Mouse (Mus musculus) hindbrain, postnatal 0 days (tissue): ENCODE data around the gene Gm17617. TPM values are rescaled to one million over a fixed set of nuclear protein-coding genes. Genes with fewer than 3 reads are reported as not detected.

Source experiments
- ATAC-seq: fragments of 200-750 bp; cut with Nextera tagmentation; 2 replicates; pipeline ENCODE4 v1.8.0; 2017; ENCODE audit warnings: mild to moderate bottlenecking, moderate TSS enrichment, moderate library complexity
- DNase-seq: peaks from one replicate; pipeline ENCODE4 v3.0.0-alpha.2; 2015; ENCODE audit warnings: low spot score
- H3K27ac ChIP-seq: fragments of 300-500 bp; sonication (generic); 2 replicates; pipeline ENCODE4 v1.5.1; 2014; ENCODE audit warnings: mild to moderate bottlenecking
- H3K27me3 ChIP-seq: fragments of 300-500 bp; sonication (generic); 2 replicates; pipeline ENCODE4 v1.6.1; 2014; ENCODE audit warnings: low read length, mixed read lengths; ENCODE audit not compliant: insufficient read depth
- H3K36me3 ChIP-seq: fragments of 300-500 bp; sonication (generic); 2 replicates; pipeline ENCODE4 v1.6.1; 2014; ENCODE audit warnings: low read length, mixed read lengths; ENCODE audit not compliant: insufficient read depth
- H3K4me1 ChIP-seq: fragments of 300-500 bp; sonication (generic); 2 replicates; pipeline ENCODE4 v1.6.1; 2014; ENCODE audit warnings: antibody characterized with exemption, low read length, mixed read lengths; ENCODE audit not compliant: insufficient read depth
- H3K4me2 ChIP-seq: fragments of 300-500 bp; sonication (generic); 2 replicates; pipeline ENCODE4 v1.6.1; 2014; ENCODE audit warnings: low read depth, mild to moderate bottlenecking, low read length, moderate library complexity, mixed read lengths
- H3K4me3 ChIP-seq: fragments of 300-500 bp; sonication (generic); 2 replicates; pipeline ENCODE4 v1.5.1; 2014; ENCODE audit warnings: low read length
- H3K9ac ChIP-seq: fragments of 300-500 bp; sonication (generic); replicated peaks from 2 replicates; pipeline ENCODE4 v1.6.1; 2014; ENCODE audit warnings: mild to moderate bottlenecking, low read length, moderate library complexity, mixed read lengths
- H3K9me3 ChIP-seq: fragments of 300-500 bp; sonication (generic); 2 replicates; pipeline ENCODE4 v1.6.1; 2016; ENCODE audit warnings: low read length, mixed read lengths
- CTCF ChIP-seq: IDR thresholded peaks from 2 replicates; pipeline ENCODE4 v1.5.1; 2016; ENCODE audit warnings: antibody characterized with exemption, control low read depth, low read depth
- WGBS: fragments of 180-500 bp; shearing (Covaris S2); extraction: QIAGEN DNeasy Blood & Tissue Kit; methylation state at CpG from one replicate; pipeline ENCODE4 v1.1.7; 2014; 5-methylcytosine and 5-hydroxymethylcytosine counted together
- polyA plus RNA-seq: library from polyadenylated mRNA; unstranded; fragments of >200 nt; fragmentation: Nextera tagmentation; extraction: Ambion mirVana; gene quantifications from 2 replicates; pipeline ENCODE4 v1.2.1, GENCODE M21; 2015
- total RNA-seq: library from RNA; depleted of rRNA; stranded (reverse); fragments of >200 nt; gene quantifications from 2 replicates; pipeline ENCODE4 v1.2.3, GENCODE M21; 2014

Gm17617 gene
- total and polyA plus RNA-seq, 2 experiments from 2014 or later: not detected

- TF ChIP-seq CTCF: no peak
- Histone ChIP-seq H3K36me3 (no peaks in the 10 kb centered on the region), H3K27ac (no peak overlapping the region), H3K9me3 (no peaks in the 10 kb centered on the region), H3K4me3 (no peak overlapping the region), H3K27me3 (no peaks in the 10 kb centered on the region), H3K4me1 (0 out of 2 replicates have a peak, but pooled peaks cover 6% of the 10 kb centered on the region), H3K4me2 (no peak overlapping the region), H3K9ac (no peak overlapping the region)
- ATAC-seq (no peak), DNase-seq (no peak)
- 79% methylated on average over 11 of the region's 11 CpGs for WGBS
Measured at GRCm38 (mm10) chr13:55174347-55174746, 41.0 kb upstream of the Gm17617 start.

GRCm38 (mm10) chr13:55172336-55172770, 39.0 kb upstream of the Gm17617 start:
- Histone ChIP-seq H3K4me1 (peaks cover 13% of the 10 kb centered on the region; the same call in 1 of the 2 replicates), H3K27ac (0 out of 2 replicates have a peak overlapping the region, but pooled peaks have one; percentile 41), H3K27me3 (no peaks in the 10 kb centered on the region), H3K4me3 (no peak overlapping the region), H3K36me3 (no peaks in the 10 kb centered on the region), H3K9ac (no peak overlapping the region), H3K9me3 (no peaks in the 10 kb centered on the region), H3K4me2 (peak overlapping the region; percentile 34; the same call in 1 of the 2 replicates)
- TF ChIP-seq CTCF: no peak
- 47% methylated on average over 7 of the region's 7 CpGs for WGBS
- DNase-seq (no peak), ATAC-seq (no peak)

DNA sequence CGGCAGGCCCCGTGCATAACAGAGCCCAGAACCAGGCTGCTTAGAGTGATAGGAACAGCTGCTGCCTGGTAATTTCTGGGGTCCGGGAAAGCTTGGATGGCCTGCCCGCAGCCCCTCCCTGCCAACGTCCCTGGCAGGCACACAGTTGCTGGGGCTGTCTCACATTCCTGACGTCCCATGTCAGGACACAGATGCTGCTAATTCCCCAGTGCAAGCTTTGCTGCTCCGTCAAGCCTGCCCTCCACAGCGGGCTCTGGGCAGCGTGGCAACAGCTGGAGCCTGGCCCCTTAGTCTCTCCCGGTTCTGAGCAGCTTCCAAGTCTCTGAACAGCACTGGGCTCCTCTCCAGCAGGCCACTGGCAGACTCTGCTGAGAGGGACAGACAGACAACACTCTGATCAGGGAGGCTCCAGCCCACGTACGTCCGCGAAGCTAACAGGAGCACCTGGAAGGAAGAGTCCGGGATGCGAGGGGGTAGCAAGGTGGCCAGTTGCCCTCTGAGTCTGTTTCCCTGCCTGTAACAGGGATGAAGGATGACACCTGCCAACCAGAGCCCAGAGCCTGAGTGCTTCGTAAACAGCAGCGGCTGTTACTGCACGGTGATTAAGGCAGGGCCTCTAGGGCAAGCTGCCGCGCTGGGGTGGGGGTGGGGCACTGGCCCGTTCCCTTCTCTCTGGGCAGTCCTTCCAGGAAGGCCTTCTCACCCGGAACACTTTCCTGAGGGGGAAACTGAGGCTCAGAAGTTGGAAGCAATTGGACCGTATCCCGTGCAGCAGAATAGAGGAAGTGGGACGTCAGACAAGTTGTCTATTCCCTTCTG, 38.4 kb upstream of the Gm17617 start:
- Histone ChIP-seq H3K9me3 (no peaks in the 10 kb centered on the region), H3K27ac (peak overlapping the region; percentile 41; the same call in 1 of the 2 replicates), H3K4me2 (peak overlapping the region; percentile 34), H3K27me3 (no peaks in the 10 kb centered on the region), H3K4me3 (no peak overlapping the region), H3K9ac (0 out of 2 replicates have a peak overlapping the region, but pooled peaks have one; percentile 13), H3K4me1 (peaks cover 13% of the 10 kb centered on the region; the same call in 1 of the 2 replicates), H3K36me3 (no peaks in the 10 kb centered on the region)
- peak; percentile 87 for ATAC-seq
- peak; percentile 84 for DNase-seq
- 11% methylated on average over 26 of the region's 26 CpGs for WGBS
- no peak for TF ChIP-seq CTCF

DNA sequence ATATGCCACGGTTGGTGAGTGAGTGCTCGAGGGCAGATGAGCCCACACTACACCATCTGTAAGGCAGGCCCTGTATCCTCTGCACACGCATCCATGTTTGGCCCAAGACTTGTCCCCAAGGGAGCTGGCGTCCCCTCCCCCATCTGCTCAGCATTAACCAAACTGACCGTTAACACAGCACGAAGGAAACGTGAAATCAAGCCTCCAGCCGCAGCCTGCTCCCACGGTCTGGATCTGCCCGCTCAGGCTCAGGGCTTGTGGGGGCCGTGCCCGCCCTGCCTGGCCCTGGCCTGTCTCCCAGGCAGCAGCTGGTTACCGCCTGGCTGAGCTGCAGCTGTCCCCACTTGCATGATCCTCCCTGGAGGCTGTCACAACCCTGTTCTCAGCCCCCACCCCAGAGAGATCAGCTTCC, 35.6 kb upstream of the Gm17617 start:
- WGBS: 18% methylated on average over 13 of the region's 13 CpGs
- H3K27ac ChIP-seq: peak overlapping the region; percentile 49; the same call in 1 of the 2 replicates

DNA sequence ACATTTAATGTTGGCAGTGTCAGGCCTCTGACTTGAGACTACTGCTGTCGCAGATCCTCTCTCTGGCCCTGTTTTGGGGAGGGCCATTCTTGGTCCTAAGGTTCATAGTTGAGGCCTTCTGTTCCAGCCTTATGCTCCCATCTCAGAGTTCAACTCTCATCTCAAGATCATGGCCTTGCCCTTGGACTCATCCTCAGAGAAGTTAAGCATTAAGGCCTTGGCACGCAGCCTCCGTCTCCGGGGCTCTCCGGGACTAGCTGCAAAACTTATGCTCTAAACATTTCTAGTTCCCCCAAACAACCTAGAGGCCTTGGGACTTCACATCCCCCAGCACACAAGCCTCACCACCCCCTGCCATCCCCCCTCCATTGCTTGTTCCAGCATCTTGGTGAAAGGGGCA, 34.9 kb upstream of the Gm17617 start:
- ATAC-seq: no peak
- H3K27ac ChIP-seq: peak overlapping the region; percentile 49; the same call in 1 of the 2 replicates
- H3K9me3 ChIP-seq: no peaks in the 10 kb centered on the region
- H3K4me1 ChIP-seq: peaks cover 13% of the 10 kb centered on the region; the same call in 1 of the 2 replicates
- no peaks in the 10 kb centered on the region for H3K36me3 ChIP-seq
- H3K27me3 ChIP-seq: no peaks in the 10 kb centered on the region
- 78% methylated on average over 5 of the region's 5 CpGs for WGBS
- H3K9ac ChIP-seq: no peak overlapping the region
- no peak for TF ChIP-seq CTCF
- no peak overlapping the region for H3K4me3 ChIP-seq
- no peak for DNase-seq
- H3K4me2 ChIP-seq: no peak overlapping the region

More for the DNA sequence above, 35.6 kb upstream of the Gm17617 start:
- Histone ChIP-seq H3K27me3 (no peaks in the 10 kb centered on the region), H3K9me3 (no peaks in the 10 kb centered on the region), H3K4me1 (peaks cover 13% of the 10 kb centered on the region; the same call in 1 of the 2 replicates), H3K4me2 (no peak overlapping the region), H3K9ac (no peak overlapping the region), H3K4me3 (no peak overlapping the region), H3K36me3 (no peaks in the 10 kb centered on the region)
- DNase-seq (peak; percentile 81), ATAC-seq (peak; percentile 90)
- no peak for TF ChIP-seq CTCF

DNA sequence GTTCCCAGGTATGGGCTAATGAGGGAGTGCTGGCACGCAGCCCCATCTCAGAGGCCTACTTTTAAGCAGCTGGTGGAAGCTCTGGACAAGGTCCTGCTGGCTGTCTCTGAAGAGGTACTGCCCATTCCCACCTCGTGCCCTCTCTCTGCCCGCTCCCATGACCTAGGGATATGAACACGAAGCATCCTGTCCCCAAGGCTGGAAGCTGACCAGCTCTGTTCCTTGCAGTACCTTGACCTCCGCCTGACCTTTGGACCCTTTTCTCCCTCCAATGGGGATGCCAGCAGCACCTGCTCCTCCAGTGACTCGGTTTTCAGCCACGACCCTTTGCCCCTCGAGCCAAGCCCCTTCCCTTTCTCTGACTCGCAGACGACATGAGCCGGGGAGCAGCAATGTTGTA, 34.5 kb upstream of the Gm17617 start:
- no peak overlapping the region for H3K27ac ChIP-seq
- WGBS: 75% methylated on average over 11 of the region's 11 CpGs
- no peaks in the 10 kb centered on the region for H3K27me3 ChIP-seq
- peaks cover 13% of the 10 kb centered on the region; the same call in 1 of the 2 replicates for H3K4me1 ChIP-seq
- no peaks in the 10 kb centered on the region for H3K36me3 ChIP-seq
- H3K4me3 ChIP-seq: no peak overlapping the region
- ATAC-seq (no peak), DNase-seq (no peak)
- no peak overlapping the region for H3K4me2 ChIP-seq
- H3K9ac ChIP-seq: no peak overlapping the region
- no peak for TF ChIP-seq CTCF
- H3K9me3 ChIP-seq: no peaks in the 10 kb centered on the region
